Mouse (Mus musculus) intestine, embryonic 14.5 days (tissue): Measurements from ENCODE around the gene Ppp1r12b. TPM values are rescaled to one million over a fixed set of nuclear protein-coding genes. Genes with fewer than 3 reads are reported as not detected.
A peak's percentile ranks its signal among the peaks of the same experiment; 100 is the strongest.

ENCODE experiments used
- ATAC-seq: fragments of 200-750 bp; cut with Nextera tagmentation; replicated peaks from 2 replicates; pipeline ENCODE4 v1.8.0; 2017; ENCODE audit warnings: low read depth, moderate number of reproducible peaks, moderate TSS enrichment, moderate library complexity; ENCODE audit not compliant: low FRiP score, low TSS enrichment
- DNase-seq: peaks from one replicate; pipeline ENCODE4 v3.0.0-alpha.2; 2018; ENCODE audit warnings: low spot score
- H3K27ac ChIP-seq: fragments of 300-500 bp; sonication (generic); 2 replicates; pipeline ENCODE4 v1.5.1; 2014; ENCODE audit warnings: low read depth, mild to moderate bottlenecking, control low read depth
- H3K27me3 ChIP-seq: fragments of 300-500 bp; sonication (generic); replicated peaks from 2 replicates; pipeline ENCODE4 v1.6.1; 2014; ENCODE audit warnings: low read length, control low read depth; ENCODE audit not compliant: control insufficient read depth, insufficient read depth
- H3K36me3 ChIP-seq: fragments of 300-500 bp; sonication (generic); 2 replicates; pipeline ENCODE4 v1.6.1; 2014; ENCODE audit warnings: low read length, control low read depth; ENCODE audit not compliant: control insufficient read depth, insufficient read depth
- H3K4me1 ChIP-seq: fragments of 300-500 bp; sonication (generic); replicated peaks from 2 replicates; pipeline ENCODE4 v1.6.1; 2014; ENCODE audit warnings: low read length, control low read depth, mixed read lengths; ENCODE audit not compliant: control insufficient read depth, insufficient read depth
- H3K4me2 ChIP-seq: fragments of 300-500 bp; sonication (generic); 2 replicates; pipeline ENCODE4 v1.6.1; 2014; ENCODE audit warnings: low read length
- H3K4me3 ChIP-seq: fragments of 300-500 bp; sonication (generic); 2 replicates; pipeline ENCODE4 v1.5.1; 2014; ENCODE audit warnings: low read depth, low read length, control low read depth, mixed read lengths
- H3K9ac ChIP-seq: fragments of 300-500 bp; sonication (generic); 2 replicates; pipeline ENCODE4 v1.6.1; 2014; ENCODE audit warnings: mild to moderate bottlenecking, low read length
- H3K9me3 ChIP-seq: fragments of 300-500 bp; sonication (generic); 2 replicates; pipeline ENCODE4 v1.6.1; 2016; ENCODE audit warnings: low read length, control low read depth; ENCODE audit not compliant: control insufficient read depth
- WGBS: fragments of 180-500 bp; shearing (Covaris S2); extraction: QIAGEN DNeasy Blood & Tissue Kit; methylation state at CpG from one replicate; pipeline ENCODE4 v1.1.7; 2014; 5-methylcytosine and 5-hydroxymethylcytosine counted together
- polyA plus RNA-seq: library from polyadenylated mRNA; unstranded; fragments of >200 nt; fragmentation: Nextera tagmentation; extraction: Ambion mirVana; gene quantifications from 2 replicates; pipeline ENCODE4 v1.2.1, GENCODE M21; 2014

Gene Ppp1r12b
- polyA plus RNA-seq, 1 experiment from 2014 or later, result 34.0 TPM

DNA sequence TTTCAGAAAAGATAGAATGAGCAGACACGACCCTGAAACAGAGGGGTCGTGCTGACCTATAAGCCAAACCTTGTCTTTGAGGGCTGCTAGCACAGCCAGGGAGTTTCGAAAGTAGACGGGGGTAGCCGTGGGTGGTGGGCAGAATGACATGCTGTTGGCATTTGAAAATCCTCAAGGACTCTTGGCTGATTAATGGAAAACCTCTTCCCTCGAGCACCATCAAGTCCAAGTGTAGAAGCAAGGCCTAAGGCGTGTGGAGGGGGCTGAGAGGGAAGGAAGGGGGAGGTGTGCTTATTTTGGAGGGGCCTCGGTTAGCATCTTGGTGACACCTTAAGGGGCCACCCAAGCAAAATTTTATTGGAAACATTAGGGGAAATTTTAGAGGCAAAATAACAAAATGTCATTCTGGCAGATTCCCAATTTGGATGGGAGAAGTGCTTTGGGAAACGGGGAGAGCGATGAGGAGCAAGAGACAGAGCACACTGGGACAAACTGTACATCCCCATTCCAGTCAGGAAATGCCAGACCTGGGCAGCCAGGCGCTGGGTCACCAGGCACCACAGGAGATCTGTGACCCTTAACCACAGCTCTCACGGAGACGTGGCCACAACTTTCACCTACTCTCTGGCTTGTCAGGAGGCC lies 200.1 kb downstream of the Ppp1r12b start:
- DNase-seq (no peak), ATAC-seq (no peak)
- Histone ChIP-seq H3K4me3 (no peak overlapping the region), H3K27ac (peak overlapping the region; percentile 45), H3K9ac (no peak overlapping the region), H3K4me1 (peaks cover 61% of the 10 kb centered on the region), H3K4me2 (no peak overlapping the region), H3K36me3 (peaks cover 43% of the 10 kb centered on the region), H3K9me3 (no peaks in the 10 kb centered on the region), H3K27me3 (no peaks in the 10 kb centered on the region)
- WGBS, result 57% methylated on average over 13 of the region's 13 CpGs

DNA sequence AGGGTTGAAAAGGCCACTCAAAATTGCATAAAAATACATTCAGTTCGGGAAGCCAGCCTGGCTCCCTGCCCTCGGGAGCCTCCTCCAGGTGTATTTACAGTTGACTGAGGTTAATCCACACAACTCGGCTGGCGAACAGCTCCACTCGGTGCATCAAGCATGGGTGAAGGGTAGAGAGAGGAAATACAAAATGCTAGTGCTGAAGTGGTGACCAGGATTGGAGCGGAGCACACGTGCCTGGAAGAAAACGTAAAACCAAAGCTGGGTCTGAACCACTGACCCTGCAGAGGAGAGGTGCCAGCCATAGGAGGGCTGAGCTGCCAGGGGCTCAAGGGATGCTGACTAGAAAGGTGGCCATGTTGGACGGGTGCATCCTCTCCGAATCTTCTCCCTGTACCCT lies 200.9 kb downstream of the Ppp1r12b start:
- Histone ChIP-seq H3K4me2 (no peak overlapping the region), H3K4me1 (peaks cover 69% of the 10 kb centered on the region), H3K27ac (peak overlapping the region; percentile 38; the same call in 1 of the 2 replicates), H3K27me3 (no peaks in the 10 kb centered on the region), H3K9me3 (no peaks in the 10 kb centered on the region), H3K9ac (no peak overlapping the region), H3K36me3 (peaks cover 35% of the 10 kb centered on the region), H3K4me3 (no peak overlapping the region)
- 57% methylated on average over 10 of the region's 10 CpGs for WGBS
- DNase-seq, result no peak
- no peak for ATAC-seq

- peaks cover 76% of the 10 kb centered on the region for H3K4me1 ChIP-seq
- peak overlapping the region; percentile 13; the same call in 1 of the 2 replicates for H3K9ac ChIP-seq
- WGBS, result 52% methylated on average over 13 of the region's 13 CpGs
- no peaks in the 10 kb centered on the region for H3K9me3 ChIP-seq
- DNase-seq (no peak), ATAC-seq (no peak)
- H3K36me3 ChIP-seq, result peaks cover 27% of the 10 kb centered on the region
- no peak overlapping the region for H3K4me3 ChIP-seq
- no peaks in the 10 kb centered on the region for H3K27me3 ChIP-seq
- H3K4me2 ChIP-seq, result no peak overlapping the region
- peak overlapping the region; percentile 86 for H3K27ac ChIP-seq
These were observed 201.8 kb downstream of the Ppp1r12b start for GRCm38 (mm10) chr1:134753751-134754630.

GRCm38 (mm10) chr1:134752447-134752846 lies 203.3 kb downstream of the Ppp1r12b start:
- Histone ChIP-seq H3K4me1 (peaks cover 78% of the 10 kb centered on the region), H3K27ac (peak overlapping the region; percentile 57; the same call in 1 of the 2 replicates), H3K36me3 (peaks cover 18% of the 10 kb centered on the region), H3K4me3 (no peak overlapping the region), H3K9me3 (no peaks in the 10 kb centered on the region), H3K9ac (no peak overlapping the region), H3K27me3 (no peaks in the 10 kb centered on the region), H3K4me2 (no peak overlapping the region)
- ATAC-seq (no peak), DNase-seq (no peak)
- WGBS, result 85% methylated on average over 5 of the region's 5 CpGs

GRCm38 (mm10) chr1:134749889-134750288 lies 205.9 kb downstream of the Ppp1r12b start:
- Histone ChIP-seq H3K36me3 (peaks cover 2% of the 10 kb centered on the region), H3K27me3 (no peaks in the 10 kb centered on the region), H3K4me1 (peaks cover 64% of the 10 kb centered on the region), H3K4me2 (no peak overlapping the region), H3K9ac (no peak overlapping the region), H3K27ac (peak overlapping the region; percentile 79), H3K4me3 (no peak overlapping the region), H3K9me3 (no peaks in the 10 kb centered on the region)
- DNase-seq (peak; percentile 82), ATAC-seq (peak; percentile 51)
- 27% methylated on average over 7 of the region's 7 CpGs for WGBS

GRCm38 (mm10) chr1:134747236-134748174 lies 208.2 kb downstream of the Ppp1r12b start:
- no peaks in the 10 kb centered on the region for H3K9me3 ChIP-seq
- H3K9ac ChIP-seq, result no peak overlapping the region
- no peak for DNase-seq
- ATAC-seq, result no peak
- H3K4me3 ChIP-seq, result no peak overlapping the region
- H3K4me1 ChIP-seq, result peaks cover 41% of the 10 kb centered on the region
- no peaks in the 10 kb centered on the region for H3K27me3 ChIP-seq
- 0 out of 2 replicates have a peak, but pooled peaks cover 3% of the 10 kb centered on the region for H3K36me3 ChIP-seq
- 20% methylated on average over 23 of the region's 23 CpGs for WGBS
- H3K4me2 ChIP-seq, result peak overlapping the region; percentile 21
- no peak overlapping the region for H3K27ac ChIP-seq

GRCm38 (mm10) chr1:134745648-134746047 lies 210.1 kb downstream of the Ppp1r12b start:
- Histone ChIP-seq H3K9ac (no peak overlapping the region), H3K9me3 (no peaks in the 10 kb centered on the region), H3K27me3 (no peaks in the 10 kb centered on the region), H3K4me1 (peaks cover 31% of the 10 kb centered on the region), H3K4me2 (no peak overlapping the region), H3K36me3 (0 out of 2 replicates have a peak, but pooled peaks cover 3% of the 10 kb centered on the region), H3K27ac (no peak overlapping the region), H3K4me3 (no peak overlapping the region)
- 53% methylated on average over 5 of the region's 6 CpGs for WGBS
- ATAC-seq (no peak), DNase-seq (no peak)
